Mouse (Mus musculus): ENCODE measurements around the gene Wtap.
"Not testable (repeated sequence)": the region's sequence is repeated elsewhere in the genome, so short reads cannot be mapped to it uniquely, and the experiment has no call there.

Wtap gene

GRCm38 (mm10) chr17:12960331-12960873 lies 33.6 kb downstream of the Wtap start, which contains the start of gene Acat2:
Gene Acat2 (minus strand): TSS chr17:12960747.
- peak; percentile 92 for DNase-seq

DNA sequence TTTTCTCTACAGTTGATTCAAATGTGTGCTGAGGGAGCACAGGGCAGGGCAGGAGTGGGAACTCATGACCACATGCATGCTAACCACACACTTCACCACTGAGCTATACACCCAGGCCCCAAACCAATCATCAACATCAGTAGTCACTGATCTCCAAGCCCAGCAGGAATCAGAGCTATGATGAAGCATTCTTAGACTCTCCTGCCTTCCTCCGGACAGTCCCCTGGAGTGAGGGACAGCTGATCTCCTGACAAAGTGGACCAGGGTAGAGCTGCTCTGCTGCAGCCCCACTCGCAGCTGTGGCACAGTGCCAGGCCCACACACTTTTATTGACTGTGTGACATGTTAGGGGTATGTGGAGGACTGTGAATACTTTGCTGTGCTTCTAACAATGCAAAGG lies 34.6 kb downstream of the Wtap start:
- DNase-seq = not testable (repeated sequence)

DNA sequence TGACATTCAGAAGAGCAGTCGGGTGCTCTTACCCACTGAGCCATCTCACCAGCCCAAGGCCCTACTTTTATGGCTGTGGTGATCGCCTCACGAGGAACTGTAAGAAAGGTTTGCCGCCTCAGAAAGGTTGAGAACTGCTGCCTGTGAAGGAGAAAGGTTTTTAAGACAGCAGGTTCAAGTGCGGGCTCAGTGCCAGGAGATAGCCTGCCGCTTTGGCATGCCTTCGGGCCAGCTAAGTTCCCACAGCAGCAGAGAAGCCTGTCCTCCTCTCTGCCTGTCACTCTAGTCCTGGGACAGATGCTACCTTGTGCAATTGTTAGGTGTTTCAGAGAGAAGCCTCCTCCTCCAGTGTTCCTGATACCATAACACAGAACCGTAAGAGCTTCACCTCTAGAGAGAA lies 37.3 kb downstream of the Wtap start:
- no peak for DNase-seq

GRCm38 (mm10) chr17:12949669-12950068 lies 44.3 kb downstream of the Wtap start:
- DNase-seq = no peak

- no peak for DNase-seq
These were observed 51.4 kb downstream of the Wtap start for GRCm38 (mm10) chr17:12942459-12943162.

GRCm38 (mm10) chr17:12941543-12942260 lies 52.3 kb downstream of the Wtap start:
- DNase-seq = no peak

DNA sequence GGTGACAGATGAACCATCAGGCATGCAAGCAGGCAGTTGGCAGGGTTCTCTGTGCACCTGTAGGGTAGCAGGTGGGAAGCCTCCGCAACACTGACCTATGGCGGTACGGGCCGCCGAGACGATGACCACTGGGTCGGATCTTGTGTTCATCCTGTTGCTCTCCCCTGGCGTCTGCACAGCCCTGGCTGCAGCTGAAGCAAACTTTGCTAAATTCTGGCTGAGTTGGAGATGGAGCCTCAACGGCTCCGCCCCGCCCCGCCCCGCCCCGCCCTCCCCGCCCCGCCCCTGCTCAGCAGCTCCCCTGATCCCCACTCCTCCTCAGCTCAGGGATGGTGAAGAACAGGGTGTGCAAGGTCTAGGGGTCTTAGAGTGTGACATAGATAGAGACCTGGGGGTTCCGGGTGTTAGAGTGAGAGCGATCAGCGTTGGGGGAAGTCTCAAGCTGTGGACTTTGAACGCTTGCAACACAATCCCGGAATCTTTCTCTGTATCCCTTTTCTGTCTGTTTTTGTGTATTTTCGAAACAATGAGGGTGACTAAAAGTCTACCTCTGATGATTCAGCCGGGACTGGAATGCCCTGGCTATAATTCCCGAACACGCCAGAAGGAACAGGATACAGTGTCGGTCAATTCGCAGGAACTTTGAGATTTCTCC lies 53.7 kb downstream of the Wtap start, which contains the start of gene Acat3:
Gene Acat3 (minus strand): TSS at position 450 of the 655 bp plus-strand sequence.
- DNase-seq = no peak

DNA sequence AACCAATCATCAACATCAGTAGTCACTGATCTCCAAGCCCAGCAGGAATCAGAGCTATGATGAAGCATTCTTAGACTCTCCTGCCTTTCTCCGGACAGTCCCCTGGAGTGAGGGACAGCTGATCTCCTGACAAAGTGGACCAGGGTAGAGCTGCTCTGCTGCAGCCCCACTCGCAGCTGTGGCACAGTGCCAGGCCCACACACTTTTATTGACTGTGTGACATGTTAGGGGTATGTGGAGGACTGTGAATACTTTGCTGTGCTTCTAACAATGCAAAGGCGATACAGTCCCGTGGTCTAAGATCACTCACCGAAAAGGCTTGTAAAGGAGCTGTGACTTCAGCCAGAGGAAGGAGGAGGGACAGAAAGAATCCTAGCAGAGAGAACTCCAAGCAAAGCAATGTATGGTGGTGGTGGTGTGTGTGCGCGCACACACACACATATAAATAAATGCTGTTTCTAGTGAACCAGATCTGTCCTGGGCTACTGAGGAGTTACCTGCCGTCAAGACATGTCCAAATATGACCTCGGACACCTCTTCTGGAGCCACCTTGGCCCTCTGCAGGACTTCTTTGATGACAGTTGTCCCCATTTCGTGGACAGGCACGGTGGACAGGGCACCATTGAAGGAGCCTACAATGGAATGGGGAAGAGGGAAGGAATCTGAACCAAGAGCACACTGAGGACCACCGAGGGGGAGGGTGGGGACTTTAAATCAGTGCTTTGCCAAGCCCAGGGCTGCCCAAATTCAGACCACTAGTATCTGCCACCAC lies 54.4 kb downstream of the Wtap start:
- not testable (repeated sequence) for DNase-seq

DNA sequence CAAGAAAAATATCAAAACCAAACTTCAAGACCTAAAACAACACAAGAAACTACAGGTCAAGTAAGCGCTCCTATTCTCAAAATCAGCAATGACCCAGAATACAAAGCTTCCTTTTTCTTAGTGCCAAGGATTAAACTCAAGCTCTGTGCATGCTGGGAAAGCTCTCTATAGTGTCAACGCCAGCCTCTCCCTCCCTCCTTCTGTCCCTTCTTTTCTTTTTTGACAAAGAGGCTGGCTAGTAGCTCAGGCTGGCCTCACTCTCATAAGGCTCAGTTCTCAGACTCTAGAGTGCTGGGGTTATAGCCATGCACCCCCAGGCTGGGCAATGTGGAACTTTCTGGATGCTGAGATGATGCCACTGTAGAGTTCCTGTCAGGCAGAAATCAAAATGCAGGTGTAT lies 55.9 kb downstream of the Wtap start:
- DNase-seq = no peak

DNA sequence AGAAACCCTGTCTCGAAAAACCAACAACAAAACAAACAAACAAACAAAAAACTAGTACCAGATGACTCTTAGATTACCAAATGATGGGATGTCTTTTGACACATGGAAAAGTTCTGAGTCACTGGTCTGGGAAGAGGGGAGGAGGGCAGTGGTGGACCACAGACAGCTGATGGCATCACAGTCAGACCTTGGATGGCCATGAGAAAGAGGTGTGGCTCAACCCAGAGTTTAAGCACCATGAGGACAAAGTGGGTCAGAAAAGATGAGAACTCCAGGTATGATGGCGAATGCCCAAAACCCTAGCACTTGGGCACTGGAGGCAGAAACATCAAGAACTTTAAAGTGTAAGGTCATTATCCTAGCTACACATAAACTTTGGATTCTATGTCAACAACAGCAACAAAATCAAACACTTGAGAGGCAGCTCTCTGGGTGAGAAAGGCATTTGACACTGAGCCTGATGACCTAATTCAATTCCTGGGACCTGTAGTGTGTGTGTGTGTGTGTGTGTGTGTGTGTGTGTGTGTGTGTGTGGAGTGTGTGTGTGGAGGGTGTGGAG lies 56.5 kb downstream of the Wtap start:
- DNase-seq = no peak

DNA sequence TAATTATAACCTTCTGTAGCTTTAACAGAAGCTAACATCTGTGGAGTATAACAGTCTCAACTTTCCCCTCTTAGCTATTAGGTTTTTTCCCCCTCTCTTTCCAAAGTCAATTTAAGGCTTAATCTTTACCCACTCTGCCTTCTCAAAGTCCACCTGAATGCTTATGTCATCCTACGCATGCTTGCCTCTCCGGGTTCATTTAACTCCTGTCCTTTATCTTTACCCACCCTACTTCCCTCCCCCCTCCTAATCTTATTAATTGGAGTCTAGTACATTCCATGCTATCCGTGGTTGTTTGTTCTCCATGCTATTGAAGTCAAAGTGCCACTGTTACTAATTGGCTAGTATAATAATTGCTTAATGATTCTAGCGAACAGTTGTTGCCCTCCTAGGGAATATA lies 58.2 kb downstream of the Wtap start:
- no peak for DNase-seq

GRCm38 (mm10) chr17:12931576-12931975 lies 62.4 kb downstream of the Wtap start:
- DNase-seq = not testable (repeated sequence)

GRCm38 (mm10) chr17:12925703-12926180 lies 68.2 kb downstream of the Wtap start:
- no peak for DNase-seq

DNA sequence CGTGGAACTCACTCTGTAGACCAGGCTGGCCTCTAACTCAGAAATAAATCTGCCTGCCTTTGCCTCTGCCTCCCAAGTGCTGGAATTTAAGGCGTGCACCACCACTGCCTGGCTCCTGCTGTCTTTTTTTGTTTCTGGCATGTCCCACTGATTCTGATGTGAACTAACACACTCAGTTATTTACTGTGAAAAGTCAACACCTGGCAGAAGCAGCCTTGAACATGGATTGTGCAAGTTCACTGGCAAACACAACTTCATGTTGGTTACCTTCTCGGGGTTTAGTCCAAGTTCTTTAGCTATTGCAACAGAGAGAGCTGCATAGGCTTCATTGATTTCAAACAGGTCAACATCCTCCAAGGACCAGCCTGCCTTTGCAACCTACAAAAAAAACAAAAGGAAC lies 69.0 kb downstream of the Wtap start:
- DNase-seq = no peak

GRCm38 (mm10) chr17:12921073-12921472 lies 72.9 kb downstream of the Wtap start:
- DNase-seq = no peak
